Comparison of ENCODE assay signal across 1 mouse cellular context in the genomic region with DNA sequence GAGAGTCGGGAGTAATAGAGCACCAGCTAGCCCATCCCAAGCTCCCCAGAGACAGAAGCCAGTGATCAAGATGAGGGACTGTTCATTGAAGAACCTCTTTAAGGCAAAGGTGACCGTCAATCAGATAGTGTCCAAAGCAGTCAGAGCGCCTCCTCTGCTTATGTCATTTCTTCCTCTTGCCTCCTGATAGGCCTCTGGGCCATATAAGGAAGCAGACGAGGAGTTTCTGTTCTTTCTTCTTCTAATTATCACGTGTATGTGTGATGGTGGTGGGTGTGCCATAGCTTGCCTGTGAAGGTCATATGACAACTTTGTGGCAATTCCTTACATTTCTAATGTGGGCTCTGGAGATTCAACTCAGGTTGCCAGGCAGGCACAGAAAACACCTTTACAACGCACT.
TF ChIP-seq lines count a peak whose summit lies in the region.

No protein-coding gene starts in this region.

TF ChIP-seq in MEL, 35 proteins besides CTCF, POLR2A, EP300 and RAD21:
- TF ChIP-seq ZKSCAN1 (IDR thresholded peaks at IDR 0.05; ENCODE audit: low read depth, low read length) = no peak
- peak; percentile 83 for TF ChIP-seq ELF1 (IDR thresholded peaks at IDR 0.05; ENCODE audit: low read depth, low read length)
- TF ChIP-seq NRF1 (IDR thresholded peaks at IDR 0.05; ENCODE audit: insufficient read depth, low read depth, low read length, poor library complexity, severe bottlenecking) = no peak
- no peak for TF ChIP-seq POLR2AphosphoS2 (IDR thresholded peaks at IDR 0.05; ENCODE audit: low read length)
- TF ChIP-seq MXI1 (IDR thresholded peaks at IDR 0.05; ENCODE audit: low read depth, low read length) = peak; percentile 97
- TF ChIP-seq MYC (IDR thresholded peaks at IDR 0.05; ENCODE audit: low read depth, low read length) = peak; percentile 72; the same call in 1 of the 2 replicates
- peak; percentile 85 for TF ChIP-seq GATA1 (IDR thresholded peaks at IDR 0.05; ENCODE audit: low read depth, low read length)
- TF ChIP-seq ZC3H11A (IDR thresholded peaks at IDR 0.05; ENCODE audit: low read depth, low read length) = no peak
- no peak for TF ChIP-seq TAL1 (IDR thresholded peaks at IDR 0.05; ENCODE audit: low read length)
- peak; percentile 96 for TF ChIP-seq SIN3A (IDR thresholded peaks at IDR 0.05; ENCODE audit: low read length)
- TF ChIP-seq USF2 (IDR thresholded peaks at IDR 0.05; ENCODE audit: borderline replicate concordance in 1 of 2, insufficient read depth in 1 of 2, low read depth in 1 of 2, low read length in 2 of 2) = 0 out of 4 replicates have a peak, but pooled peaks of 1 of the 2 experiments have one; percentile 28
- TF ChIP-seq BHLHE40 (IDR thresholded peaks at IDR 0.05; ENCODE audit: borderline replicate concordance, low read depth, low read length) = peak; percentile 87
- peak; percentile 68 for TF ChIP-seq TBP (IDR thresholded peaks at IDR 0.05; ENCODE audit: low read depth, low read length)
- TF ChIP-seq USF1 (IDR thresholded peaks at IDR 0.05; ENCODE audit: low read depth, low read length) = peak; percentile 85
- peak; percentile 70 for TF ChIP-seq HCFC1 (IDR thresholded peaks at IDR 0.05; ENCODE audit: low read depth, low read length)
- peak; percentile 64; the same call in 1 of the 2 replicates for TF ChIP-seq ETS1 (IDR thresholded peaks at IDR 0.05; ENCODE audit: low read depth, low read length)
- TF ChIP-seq MAX (IDR thresholded peaks at IDR 0.05; ENCODE audit: low read length) = peak; percentile 87
